Mouse (Mus musculus) midbrain, embryonic 16.5 days (tissue): Measurements from ENCODE around the gene Fbxw2. TPM values are rescaled to one million over a fixed set of nuclear protein-coding genes. Genes with fewer than 3 reads are reported as not detected.
A peak's percentile ranks its signal among the peaks of the same experiment; 100 is the strongest.
"Not testable (repeated sequence)": the region's sequence is repeated elsewhere in the genome, so short reads cannot be mapped to it uniquely, and the experiment has no call there.

ENCODE experiments used
- ATAC-seq: fragments of 200-750 bp; cut with Nextera tagmentation; 2 replicates; pipeline ENCODE4 v1.8.0; 2017; ENCODE audit warnings: moderate TSS enrichment
- H3K27ac ChIP-seq: fragments of 300-500 bp; sonication (generic); 2 replicates; pipeline ENCODE4 v1.5.1; 2014; ENCODE audit warnings: mild to moderate bottlenecking, low read length, mixed read lengths
- H3K27me3 ChIP-seq: fragments of 300-500 bp; sonication (generic); 2 replicates; pipeline ENCODE4 v1.6.1; 2014; ENCODE audit warnings: low read depth, low read length, mixed read lengths; ENCODE audit not compliant: control insufficient read depth, insufficient read depth
- H3K36me3 ChIP-seq: fragments of 300-500 bp; sonication (generic); 2 replicates; pipeline ENCODE4 v1.6.1; 2014; ENCODE audit warnings: mild to moderate bottlenecking, low read length, moderate library complexity, mixed read lengths; ENCODE audit not compliant: control insufficient read depth, insufficient read depth
- H3K4me1 ChIP-seq: fragments of 300-500 bp; sonication (generic); 2 replicates; pipeline ENCODE4 v1.6.1; 2014; ENCODE audit warnings: mild to moderate bottlenecking, low read length, mixed read lengths; ENCODE audit not compliant: control insufficient read depth, insufficient read depth
- H3K4me2 ChIP-seq: fragments of 300-500 bp; sonication (generic); 2 replicates; pipeline ENCODE4 v1.6.1; 2014; ENCODE audit warnings: mild to moderate bottlenecking, low read length, mixed read lengths
- H3K4me3 ChIP-seq: fragments of 300-500 bp; sonication (generic); 2 replicates; pipeline ENCODE4 v1.5.1; 2014; ENCODE audit warnings: low read depth, mild to moderate bottlenecking, low read length, moderate library complexity, mixed read lengths
- H3K9ac ChIP-seq: fragments of 300-500 bp; sonication (generic); 2 replicates; pipeline ENCODE4 v1.6.1; 2014; ENCODE audit warnings: low read depth, low read length, mixed read lengths
- H3K9me3 ChIP-seq: fragments of 300-500 bp; sonication (generic); replicated peaks from 2 replicates; pipeline ENCODE4 v1.6.1; 2014; ENCODE audit warnings: mild to moderate bottlenecking, low read length, mixed read lengths; ENCODE audit not compliant: control insufficient read depth, poor library complexity, severe bottlenecking
- WGBS: fragments of 180-500 bp; shearing (Covaris S2); extraction: QIAGEN DNeasy Blood & Tissue Kit; methylation state at CpG from one replicate; pipeline ENCODE4 v1.1.7; 2014; 5-methylcytosine and 5-hydroxymethylcytosine counted together
- polyA plus RNA-seq: library from polyadenylated mRNA; unstranded; fragments of >200 nt; fragmentation: Nextera tagmentation; extraction: Ambion mirVana; gene quantifications from 2 replicates; pipeline ENCODE4 v1.2.1, GENCODE M21; 2015

Gene Fbxw2
- polyA plus RNA-seq, 1 experiment from 2014 or later: 102 TPM

- H3K4me3 ChIP-seq: peak within 1 kb of the TSS; percentile 98
- H3K27me3 ChIP-seq: no peaks in the 10 kb centered on the region
- peak within 1 kb of the TSS; percentile 94 for H3K9ac ChIP-seq
- peak within 1 kb of the TSS; percentile 77 for H3K4me2 ChIP-seq
- peak; percentile 99 for ATAC-seq
- peak within 1 kb of the TSS; percentile 89 for H3K27ac ChIP-seq
- WGBS: under 1% methylated on average over 60 of the region's 60 CpGs
- peaks cover 41% of the 10 kb centered on the region for H3K4me1 ChIP-seq
- H3K9me3 ChIP-seq: no peaks in the 10 kb centered on the region
- peaks cover 27% of the 10 kb centered on the region for H3K36me3 ChIP-seq
These were observed 54.5 kb downstream of the Fbxw2 start, which contains the start of gene Hspa5 for GRCm38 (mm10) chr2:34771368-34772226. Gene Hspa5, plus strand, starts transcription at chr2:34771970.

- peaks cover 35% of the 10 kb centered on the region for H3K4me1 ChIP-seq
- 1% methylated on average over 6 of the region's 6 CpGs for WGBS
- no peaks in the 10 kb centered on the region for H3K27me3 ChIP-seq
- peak overlapping the region; percentile 98 for H3K4me3 ChIP-seq
- peak overlapping the region; percentile 68 for H3K9ac ChIP-seq
- peak overlapping the region; percentile 84 for H3K27ac ChIP-seq
- peaks cover 22% of the 10 kb centered on the region for H3K36me3 ChIP-seq
- no peak for ATAC-seq
- peak overlapping the region; percentile 71 for H3K4me2 ChIP-seq
- no peaks in the 10 kb centered on the region for H3K9me3 ChIP-seq
These were observed 55.2 kb downstream of the Fbxw2 start for GRCm38 (mm10) chr2:34770951-34771350.

- Histone ChIP-seq H3K27ac (no peak overlapping the region), H3K27me3 (no peaks in the 10 kb centered on the region), H3K9me3 (no peaks in the 10 kb centered on the region), H3K36me3 (peaks cover 17% of the 10 kb centered on the region), H3K4me1 (peaks cover 27% of the 10 kb centered on the region), H3K4me2 (no peak overlapping the region), H3K4me3 (no peak overlapping the region), H3K9ac (no peak overlapping the region)
- no peak for ATAC-seq
- 95% methylated on average over 2 of the region's 2 CpGs for WGBS
These were observed 56.1 kb downstream of the Fbxw2 start for GRCm38 (mm10) chr2:34770049-34770448.

- Histone ChIP-seq H3K27me3 (no peaks in the 10 kb centered on the region), H3K9me3 (no peaks in the 10 kb centered on the region), H3K9ac (no peak overlapping the region), H3K27ac (no peak overlapping the region), H3K4me3 (no peak overlapping the region), H3K4me1 (no peaks in the 10 kb centered on the region), H3K4me2 (no peak overlapping the region), H3K36me3 (no peaks in the 10 kb centered on the region)
- WGBS: 47% methylated on average over 12 of the region's 12 CpGs
- ATAC-seq: no peak
These were observed 61.3 kb downstream of the Fbxw2 start for GRCm38 (mm10) chr2:34764801-34765200.

GRCm38 (mm10) chr2:34762872-34763271 lies 63.2 kb downstream of the Fbxw2 start:
- H3K4me2 ChIP-seq: no peak overlapping the region
- no peaks in the 10 kb centered on the region for H3K27me3 ChIP-seq
- WGBS: 66% methylated on average over 2 of the region's 2 CpGs
- no peak for ATAC-seq
- no peaks in the 10 kb centered on the region for H3K36me3 ChIP-seq
- no peaks in the 10 kb centered on the region for H3K9me3 ChIP-seq
- H3K4me3 ChIP-seq: no peak overlapping the region
- H3K4me1 ChIP-seq: no peaks in the 10 kb centered on the region
- H3K9ac ChIP-seq: no peak overlapping the region
- no peak overlapping the region for H3K27ac ChIP-seq

GRCm38 (mm10) chr2:34762174-34762573 lies 63.9 kb downstream of the Fbxw2 start:
- Histone ChIP-seq H3K4me1 (no peaks in the 10 kb centered on the region), H3K4me3 (no peak overlapping the region), H3K4me2 (no peak overlapping the region), H3K27me3 (no peaks in the 10 kb centered on the region), H3K27ac (no peak overlapping the region), H3K9ac (no peak overlapping the region), H3K36me3 (no peaks in the 10 kb centered on the region), H3K9me3 (no peaks in the 10 kb centered on the region)
- ATAC-seq: no peak
- 97% methylated on average over 2 of the region's 2 CpGs for WGBS

GRCm38 (mm10) chr2:34761272-34761671 lies 64.8 kb downstream of the Fbxw2 start:
- not testable (repeated sequence) for H3K27ac ChIP-seq, H3K9ac ChIP-seq, H3K4me3 ChIP-seq, H3K9me3 ChIP-seq, H3K27me3 ChIP-seq, H3K36me3 ChIP-seq, H3K4me1 ChIP-seq, H3K4me2 ChIP-seq, ATAC-seq
- 90% methylated on average over 5 of the region's 5 CpGs for WGBS

- no peak overlapping the region for H3K9ac ChIP-seq
- no peaks in the 10 kb centered on the region for H3K27me3 ChIP-seq
- no peaks in the 10 kb centered on the region for H3K9me3 ChIP-seq
- no peak overlapping the region for H3K27ac ChIP-seq
- 81% methylated on average over 1 of the region's 1 CpGs for WGBS
- H3K4me1 ChIP-seq: peaks cover 10% of the 10 kb centered on the region
- H3K4me3 ChIP-seq: no peak overlapping the region
- ATAC-seq: no peak
- no peaks in the 10 kb centered on the region for H3K36me3 ChIP-seq
- H3K4me2 ChIP-seq: no peak overlapping the region
These were observed 68.8 kb downstream of the Fbxw2 start for GRCm38 (mm10) chr2:34757341-34757740.

- Histone ChIP-seq H3K4me3 (peak within 1 kb of the TSS; percentile 99), H3K4me1 (peaks cover 21% of the 10 kb centered on the region), H3K36me3 (no peaks in the 10 kb centered on the region), H3K27me3 (no peaks in the 10 kb centered on the region), H3K4me2 (peak within 1 kb of the TSS; percentile 71), H3K9ac (peak within 1 kb of the TSS; percentile 98), H3K9me3 (no peaks in the 10 kb centered on the region), H3K27ac (peak within 1 kb of the TSS; percentile 96)
- WGBS: 2% methylated on average over 13 of the region's 14 CpGs
- ATAC-seq: peak; percentile 56; the same call in 1 of the 2 replicates
These were observed 71.4 kb downstream of the Fbxw2 start, which contains the start of gene Gapvd1 for GRCm38 (mm10) chr2:34754551-34755358. Gene Gapvd1, minus strand, starts transcription at chr2:34755232.
